Mouse (Mus musculus) C2C12 (cell line): ENCODE results near the gene Fam53b. TPM values are rescaled to one million over a fixed set of nuclear protein-coding genes. Genes with fewer than 3 reads are reported as not detected.

Experiments
- H3K27me3 ChIP-seq: one replicate; pipeline ENCODE4 v1.6.1; 2011; ENCODE audit not compliant: control insufficient read depth, insufficient read depth, insufficient read length
- H3K36me3 ChIP-seq: one replicate; pipeline ENCODE4 v1.6.1; 2011; ENCODE audit not compliant: control insufficient read depth, insufficient read depth
- H3K4me3 ChIP-seq: one replicate; pipeline ENCODE4 v1.5.1; 2011; ENCODE audit warnings: mild to moderate bottlenecking, control low read depth; ENCODE audit not compliant: poor library complexity, insufficient read depth, severe bottlenecking
- H3K79me2 ChIP-seq: one replicate; pipeline ENCODE4 v1.6.1; 2011; ENCODE audit not compliant: control insufficient read depth, insufficient read depth
- H3K79me3 ChIP-seq: one replicate; pipeline ENCODE4 v1.6.1; 2011; ENCODE audit warnings: low read depth, control low read depth
- H3ac ChIP-seq: one replicate; pipeline ENCODE3; 2011; ENCODE audit warnings: low read depth; ENCODE audit not compliant: control insufficient read depth, insufficient read length
- CEBPB ChIP-seq: IDR thresholded peaks from one replicate; pipeline ENCODE4 v1.6.1; 2011; ENCODE audit warnings: low read depth, mild to moderate bottlenecking, control low read depth, moderate library complexity
- CTCF ChIP-seq: IDR thresholded peaks from one replicate; pipeline ENCODE4 v1.5.1; 2011; ENCODE audit not compliant: control insufficient read depth, insufficient read depth, insufficient read length
- FOSL1 ChIP-seq: IDR thresholded peaks from one replicate; pipeline ENCODE4 v1.8.0; 2011; ENCODE audit warnings: mild to moderate bottlenecking, low read length; ENCODE audit not compliant: poor library complexity, insufficient read depth, severe bottlenecking
- MAX ChIP-seq: IDR thresholded peaks from one replicate; pipeline ENCODE4 v1.6.1; 2011; ENCODE audit warnings: mild to moderate bottlenecking, control low read depth
- MYOD1 ChIP-seq: IDR thresholded peaks from one replicate; pipeline ENCODE4 v1.6.1; 2011; ENCODE audit warnings: low read depth; ENCODE audit not compliant: control insufficient read depth, insufficient read length
- MYOG ChIP-seq: IDR thresholded peaks from one replicate; pipeline ENCODE4 v1.6.1; 2011; ENCODE audit not compliant: control insufficient read depth, insufficient read length; ENCODE audit errors: extremely low read depth
- USF1 ChIP-seq: IDR thresholded peaks from one replicate; pipeline ENCODE4 v1.6.1; 2011; ENCODE audit warnings: low read depth, mild to moderate bottlenecking, control low read depth, moderate library complexity
- polyA plus RNA-seq: library from polyadenylated mRNA; unstranded; fragments of >200 nt; fragmentation: generic; extraction: Trizol; gene quantifications from one replicate; pipeline ENCODE4 v1.2.1, GENCODE M21; 2012; ENCODE audit warnings: missing spikeins

The Fam53b gene
- polyA plus RNA-seq, 1 experiment: 3.2 TPM

DNA sequence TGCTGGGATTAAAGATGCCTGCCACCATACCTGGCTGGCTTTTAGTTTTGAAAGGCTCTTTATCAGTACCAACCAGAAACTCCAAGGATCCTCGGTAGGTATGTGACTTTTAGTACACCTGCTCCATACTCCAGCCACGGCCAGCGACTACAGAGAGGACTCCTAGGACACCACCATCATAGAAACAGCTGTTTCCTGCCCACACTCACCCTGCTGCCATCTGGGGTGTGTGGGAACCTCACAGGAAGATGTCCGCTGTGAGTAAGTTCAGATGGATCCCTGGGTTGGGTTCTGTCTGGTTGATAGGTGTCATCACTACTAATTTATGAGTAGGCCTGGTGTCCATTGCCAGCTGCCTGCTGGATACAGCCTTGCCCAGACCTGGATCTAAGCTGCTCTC is 114.9 kb downstream of the Fam53b start:
- Histone ChIP-seq H3ac (no peak overlapping the region), H3K27me3 (no peaks in the 10 kb centered on the region), H3K36me3 (no peaks in the 10 kb centered on the region), H3K79me3 (no peaks in the 10 kb centered on the region), H3K79me2 (no peaks in the 10 kb centered on the region), H3K4me3 (no peak overlapping the region)
- no peak for TF ChIP-seq USF1
- no peak for TF ChIP-seq MYOD1
- TF ChIP-seq FOSL1: no peak
- TF ChIP-seq CTCF: no peak
- no peak for TF ChIP-seq CEBPB
- no peak for TF ChIP-seq MYOG
- no peak for TF ChIP-seq MAX

DNA sequence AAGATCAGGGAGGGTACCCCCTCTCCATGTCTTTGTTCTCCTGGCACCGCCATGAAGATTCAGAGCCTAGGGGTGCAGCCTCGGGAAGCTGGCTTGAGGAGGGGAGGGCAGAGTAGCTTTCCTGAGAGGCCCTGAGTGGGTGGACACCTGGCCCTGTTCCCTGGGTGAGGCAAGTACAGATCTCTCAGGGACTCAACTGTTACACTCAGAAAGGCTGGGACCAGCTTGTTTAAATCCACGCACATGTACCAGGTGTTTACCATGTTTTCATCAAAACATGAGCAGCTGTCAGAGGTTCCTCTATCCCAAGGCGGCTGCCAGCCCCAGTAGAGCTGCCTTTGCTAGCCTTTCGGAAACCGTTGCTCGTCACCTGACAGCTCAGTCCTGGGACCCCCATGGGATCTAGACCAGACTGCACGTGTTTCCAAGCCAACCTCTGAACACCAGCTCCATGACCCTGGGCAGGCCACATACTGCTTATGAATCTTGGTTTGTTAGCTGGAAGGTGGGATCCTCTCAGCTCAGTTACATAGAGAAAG is 116.4 kb downstream of the Fam53b start:
- no peaks in the 10 kb centered on the region for H3K79me3 ChIP-seq
- no peaks in the 10 kb centered on the region for H3K27me3 ChIP-seq
- no peak overlapping the region for H3ac ChIP-seq
- H3K36me3 ChIP-seq: no peaks in the 10 kb centered on the region
- TF ChIP-seq USF1 (no peak), MYOD1 (no peak), MYOG (no peak), CEBPB (no peak), MAX (no peak), CTCF (no peak), FOSL1 (no peak)
- H3K4me3 ChIP-seq: no peak overlapping the region
- H3K79me2 ChIP-seq: no peaks in the 10 kb centered on the region

DNA sequence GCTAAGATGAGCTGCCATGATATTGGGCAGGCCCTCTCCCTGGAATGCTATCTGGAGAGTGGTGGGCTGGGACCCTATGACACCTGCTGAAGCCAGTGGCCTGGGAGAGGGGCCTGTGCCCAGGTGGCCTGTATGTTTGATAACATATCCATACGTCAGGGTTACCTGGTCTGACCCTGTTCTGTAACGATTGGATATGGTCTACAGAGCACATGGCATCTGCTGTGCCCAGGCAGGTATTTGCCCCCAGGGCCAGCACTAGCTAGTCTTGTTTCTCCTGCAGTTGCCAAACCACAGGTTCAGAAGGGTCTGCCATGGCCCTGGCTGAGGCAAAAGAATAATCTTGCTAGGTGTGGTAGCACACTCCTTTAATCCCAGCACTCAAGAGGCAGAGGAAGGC is 120.1 kb downstream of the Fam53b start:
- TF ChIP-seq CEBPB: no peak
- no peak for TF ChIP-seq FOSL1
- TF ChIP-seq MYOD1: no peak
- Histone ChIP-seq H3K4me3 (no peak overlapping the region), H3K36me3 (no peaks in the 10 kb centered on the region), H3ac (no peak overlapping the region), H3K79me3 (no peaks in the 10 kb centered on the region), H3K27me3 (no peaks in the 10 kb centered on the region), H3K79me2 (no peaks in the 10 kb centered on the region)

DNA sequence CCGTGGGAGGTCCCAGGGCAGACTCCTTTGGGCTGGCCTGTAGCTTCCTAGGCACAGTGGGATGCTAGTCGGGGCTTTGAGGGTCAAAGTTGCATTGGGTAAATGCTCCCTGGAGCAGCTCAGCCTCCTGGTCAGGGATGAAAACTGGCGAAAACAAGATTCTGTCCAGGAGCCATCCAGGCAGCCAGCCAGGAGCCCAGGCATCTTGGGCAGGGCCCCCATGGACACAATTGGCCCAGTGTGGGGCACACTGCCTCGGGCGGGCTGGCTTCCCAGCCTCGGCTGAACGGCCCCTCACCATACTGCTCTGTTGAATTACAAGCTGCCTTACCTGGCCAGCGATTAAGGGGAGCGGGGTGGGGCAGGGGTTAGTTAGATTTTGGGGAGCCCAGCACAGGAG is 121.0 kb downstream of the Fam53b start:
- H3K4me3 ChIP-seq: no peak overlapping the region

DNA sequence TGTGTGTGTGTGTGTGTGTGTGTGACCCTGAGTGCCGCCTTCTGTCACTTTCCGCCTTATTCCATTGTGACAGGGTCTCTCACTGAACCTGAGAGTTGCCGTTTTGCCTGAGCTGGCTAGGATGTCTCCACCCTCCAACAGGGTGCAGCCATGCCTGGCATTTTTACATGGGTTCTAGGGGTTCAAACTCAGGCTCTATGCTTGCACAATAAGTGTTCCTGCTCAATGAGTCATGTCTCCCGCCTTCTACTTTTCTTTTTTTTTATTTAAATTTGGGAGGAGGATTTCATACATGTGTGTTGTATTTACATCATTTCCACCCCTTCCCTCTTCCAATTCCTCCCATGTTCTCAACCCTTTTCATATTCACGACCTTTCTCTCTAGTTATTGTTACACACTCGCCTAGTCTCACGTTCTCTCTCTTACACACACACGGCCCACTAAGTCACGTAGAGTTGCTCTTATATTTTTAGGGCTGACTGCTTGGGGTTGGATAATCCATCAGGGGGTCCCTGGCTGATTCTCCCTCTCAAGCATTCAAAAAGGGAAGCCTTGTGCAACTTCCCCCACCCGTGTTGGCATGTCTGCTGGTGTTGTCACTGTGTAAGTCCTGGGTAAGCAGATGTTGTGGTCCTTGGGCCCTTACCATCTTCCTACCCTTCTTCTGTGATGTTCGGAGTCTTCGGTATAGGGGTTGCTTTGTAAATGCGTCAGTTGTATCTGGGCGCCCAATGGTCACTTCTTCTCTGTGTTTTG is 122.8 kb downstream of the Fam53b start:
- Histone ChIP-seq H3K36me3 (no peaks in the 10 kb centered on the region), H3K79me3 (no peaks in the 10 kb centered on the region), H3K79me2 (no peaks in the 10 kb centered on the region), H3K4me3 (no peak overlapping the region), H3ac (no peak overlapping the region), H3K27me3 (no peaks in the 10 kb centered on the region)
- peak; percentile 59 for TF ChIP-seq CEBPB
- TF ChIP-seq USF1: no peak
- no peak for TF ChIP-seq CTCF

More for the DNA sequence above, 121.0 kb downstream of the Fam53b start:
- H3K79me2 ChIP-seq: no peaks in the 10 kb centered on the region
- no peaks in the 10 kb centered on the region for H3K27me3 ChIP-seq
- H3ac ChIP-seq: no peak overlapping the region
- no peaks in the 10 kb centered on the region for H3K79me3 ChIP-seq
- no peaks in the 10 kb centered on the region for H3K36me3 ChIP-seq
- no peak for TF ChIP-seq FOSL1
- no peak for TF ChIP-seq CEBPB
- TF ChIP-seq USF1: no peak
- TF ChIP-seq MYOD1: no peak
- TF ChIP-seq MAX: no peak
- no peak for TF ChIP-seq MYOG
- no peak for TF ChIP-seq CTCF

DNA sequence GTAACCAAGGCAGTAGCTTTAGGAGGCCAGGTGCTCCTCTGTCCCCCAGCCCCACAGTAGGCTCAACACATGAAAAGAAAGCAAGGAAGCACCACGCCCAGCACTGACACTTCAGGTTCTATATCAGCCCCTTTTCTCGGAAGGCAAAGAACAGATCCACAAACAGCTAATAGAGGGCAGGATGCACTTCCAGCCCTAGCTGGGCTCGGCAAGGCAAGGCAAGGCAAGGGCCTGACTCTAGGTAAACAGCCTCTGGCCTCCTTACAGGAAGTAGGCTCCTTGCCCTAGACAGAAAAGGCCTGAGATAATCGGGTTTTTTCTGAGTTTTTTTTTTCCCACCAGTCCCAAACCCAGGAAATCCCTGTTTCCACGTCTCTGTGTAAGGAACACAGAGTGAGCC is 124.0 kb downstream of the Fam53b start:
- Histone ChIP-seq H3K79me3 (no peaks in the 10 kb centered on the region), H3K36me3 (no peaks in the 10 kb centered on the region), H3K4me3 (no peak overlapping the region), H3ac (no peak overlapping the region), H3K27me3 (no peaks in the 10 kb centered on the region), H3K79me2 (no peaks in the 10 kb centered on the region)
- no peak for TF ChIP-seq CTCF
- TF ChIP-seq CEBPB: no peak
- no peak for TF ChIP-seq MYOD1
- TF ChIP-seq MAX: no peak
- TF ChIP-seq FOSL1: no peak
- TF ChIP-seq USF1: no peak
- no peak for TF ChIP-seq MYOG
